Mouse (Mus musculus): ENCODE measurements around the gene Hmgcll1.

The Hmgcll1 gene

DNA sequence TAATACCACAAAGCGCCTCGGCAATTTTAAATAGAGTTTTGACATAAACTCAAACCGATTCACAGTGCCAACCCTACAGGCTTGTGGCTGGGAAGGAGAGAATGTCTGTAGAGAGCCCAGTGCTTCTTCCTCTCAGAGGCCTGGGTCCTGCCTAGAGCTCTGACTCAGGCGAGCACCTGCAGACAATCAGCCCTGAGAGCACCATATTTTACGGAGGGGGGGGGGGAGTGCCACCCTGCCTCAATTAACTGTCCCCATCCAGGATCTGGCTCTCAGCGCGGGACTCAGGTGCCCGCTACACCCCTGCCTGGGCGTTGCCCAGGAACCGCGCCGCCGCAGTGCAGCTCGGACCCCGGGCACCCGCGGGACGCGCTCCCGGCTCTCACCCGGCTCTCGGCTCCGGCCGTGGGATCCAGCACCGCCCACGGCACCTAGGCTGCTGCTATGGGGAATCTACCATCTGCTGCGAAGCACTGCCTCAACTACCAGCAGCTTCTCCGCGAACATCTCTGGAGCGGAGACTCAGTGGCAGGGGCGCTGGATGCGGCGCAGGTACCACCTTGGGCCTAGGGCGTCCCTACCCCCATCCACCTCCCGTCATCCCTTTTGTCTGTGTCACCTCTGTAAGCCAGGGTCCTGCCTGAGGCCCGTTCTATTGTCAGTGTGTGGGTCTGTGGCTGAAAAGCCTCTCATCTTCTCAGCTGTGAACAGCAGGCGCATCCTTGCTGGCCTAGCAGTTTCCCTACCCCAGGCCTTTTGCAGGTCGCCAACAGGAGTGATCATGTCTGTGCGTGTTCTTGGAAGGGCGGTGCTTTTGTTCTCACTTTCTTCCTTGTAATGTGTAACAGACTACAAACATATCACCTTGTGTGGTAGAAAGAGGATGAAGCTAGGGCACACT lies at the start of gene Hmgcll1:
Gene Hmgcll1, plus strand, starts transcription at position 225 of the 901 bp plus-strand sequence.
- DNase-seq, result no peak

DNA sequence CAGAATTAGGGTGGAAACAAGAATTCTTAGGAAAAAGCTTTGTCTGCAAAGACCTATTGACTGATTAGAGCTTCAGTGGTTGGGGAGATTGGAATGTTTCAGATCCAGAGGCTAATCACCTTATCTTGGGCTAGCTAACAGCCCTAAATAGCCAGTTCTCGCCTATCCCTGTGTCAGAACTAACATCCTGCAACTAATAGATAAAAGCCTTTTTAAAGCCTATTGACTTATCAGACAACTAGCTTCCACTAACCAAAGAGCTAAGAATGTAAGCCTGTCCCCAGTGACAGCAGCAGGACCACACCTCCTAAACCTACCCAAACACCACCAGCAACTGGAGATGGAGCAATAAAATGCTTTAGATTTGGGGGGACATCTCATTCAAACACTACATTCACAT lies 34.6 kb upstream of the Hmgcll1 start:
- DNase-seq, result no peak

DNA sequence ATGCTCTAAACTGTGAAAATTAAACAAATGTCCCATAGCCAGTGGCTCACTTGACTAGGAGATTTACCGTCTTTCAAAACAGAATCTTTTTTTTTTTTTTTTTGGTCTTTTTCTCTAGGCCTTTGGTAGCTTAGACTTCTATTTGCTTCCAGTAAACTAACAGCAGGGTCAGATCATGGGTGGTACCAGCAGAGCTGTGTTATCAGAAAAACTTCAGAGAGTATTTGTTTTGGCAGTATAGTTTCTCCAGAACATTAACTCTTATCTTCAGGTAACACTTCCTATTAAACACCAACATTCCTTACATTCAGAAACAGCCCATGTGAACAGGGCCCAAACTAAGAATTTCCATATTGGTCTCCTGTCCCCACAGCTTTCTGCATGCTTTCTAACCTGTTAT lies 33.5 kb upstream of the Hmgcll1 start:
- DNase-seq, result no peak

DNA sequence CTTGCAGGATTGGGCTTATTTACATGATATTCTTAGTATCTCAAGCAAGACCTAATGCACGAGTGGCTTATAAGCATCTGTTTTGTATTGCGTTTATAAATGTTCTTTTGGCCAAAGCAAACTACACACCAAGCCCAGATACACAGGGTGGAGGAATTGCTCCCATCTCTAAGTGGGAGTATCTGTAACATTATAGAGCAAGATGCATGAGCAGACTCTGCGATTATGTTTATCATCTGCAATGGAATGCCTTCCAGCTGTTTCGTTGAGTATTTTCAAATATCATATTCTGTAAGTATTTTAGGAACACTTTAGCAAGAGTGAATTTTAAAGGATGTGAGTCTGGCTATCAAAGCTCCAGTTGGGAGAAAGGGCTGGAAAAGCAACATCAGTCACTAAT lies 25.2 kb upstream of the Hmgcll1 start:
- no peak for DNase-seq

DNA sequence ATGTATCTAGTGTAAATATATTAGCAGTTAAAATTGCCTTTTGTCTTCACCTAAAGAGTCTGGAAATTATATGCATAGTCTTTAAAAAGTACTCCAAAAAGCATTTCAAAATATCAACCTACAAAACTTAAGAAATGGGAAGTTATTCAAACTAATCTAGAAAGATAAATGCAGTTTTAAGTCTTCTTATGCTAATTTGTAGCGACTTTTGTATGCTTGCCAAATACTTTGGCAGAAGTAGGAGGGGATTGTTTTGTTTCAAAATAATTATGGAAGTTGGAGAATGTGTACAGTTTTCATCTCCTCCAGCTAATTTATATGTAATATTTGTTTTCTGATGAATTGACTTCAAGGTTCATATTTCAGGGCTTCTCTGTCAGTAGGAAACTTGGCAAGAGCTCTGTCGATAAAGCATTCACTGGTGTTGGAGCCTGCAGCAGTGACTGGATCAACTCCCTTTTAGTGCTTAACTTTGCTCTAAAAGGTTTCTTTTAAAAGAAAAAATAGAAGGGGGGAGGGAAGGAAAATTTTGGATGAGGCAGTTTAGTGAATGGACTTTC lies 15.8 kb upstream of the Hmgcll1 start:
- no peak for DNase-seq

DNA sequence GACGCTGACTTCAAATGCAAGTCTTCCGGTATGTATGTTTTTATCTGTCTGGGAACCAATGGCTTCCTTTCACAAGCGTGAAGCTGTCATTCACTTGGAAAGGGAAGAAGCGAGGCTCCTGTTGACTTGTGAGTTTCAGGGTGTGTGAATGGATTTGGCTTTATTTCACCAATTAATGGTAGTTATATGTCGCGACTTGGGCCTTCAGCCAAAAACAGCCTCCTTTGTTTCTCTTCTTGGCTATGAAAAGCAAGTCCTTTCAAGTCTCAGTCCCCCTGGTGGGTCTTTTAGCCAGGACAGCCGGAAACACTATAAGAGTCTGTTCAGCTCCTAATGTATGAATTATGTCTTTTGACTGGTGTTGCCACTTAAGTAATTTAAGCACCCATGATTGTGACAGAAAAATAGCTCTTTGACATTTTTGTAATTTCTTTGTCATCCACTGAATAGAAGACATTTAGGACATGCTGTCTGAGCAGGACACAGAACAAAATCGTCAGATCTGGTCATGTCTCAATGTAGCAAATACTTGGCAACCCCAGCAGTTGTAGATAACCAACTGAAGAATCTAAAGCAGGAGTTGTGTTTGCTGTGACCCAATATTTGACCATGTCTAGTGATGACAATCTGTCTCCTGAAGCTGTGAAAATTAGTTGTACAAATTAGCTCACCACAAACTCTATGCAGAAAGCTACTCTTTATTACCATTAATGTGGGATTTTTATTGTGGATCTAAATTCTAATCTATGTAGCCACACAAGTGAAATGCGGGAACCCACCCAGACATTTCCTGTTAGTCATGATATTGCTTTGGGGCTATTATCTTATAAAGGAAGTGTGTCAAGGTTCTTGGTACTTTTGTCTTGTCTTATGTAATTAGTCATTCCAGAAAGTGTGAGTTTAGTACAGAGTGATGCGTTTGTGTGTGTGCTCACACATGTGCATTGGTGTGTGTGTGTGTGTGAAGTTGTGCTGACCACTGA lies 13.5 kb upstream of the Hmgcll1 start:
- no peak for DNase-seq

DNA sequence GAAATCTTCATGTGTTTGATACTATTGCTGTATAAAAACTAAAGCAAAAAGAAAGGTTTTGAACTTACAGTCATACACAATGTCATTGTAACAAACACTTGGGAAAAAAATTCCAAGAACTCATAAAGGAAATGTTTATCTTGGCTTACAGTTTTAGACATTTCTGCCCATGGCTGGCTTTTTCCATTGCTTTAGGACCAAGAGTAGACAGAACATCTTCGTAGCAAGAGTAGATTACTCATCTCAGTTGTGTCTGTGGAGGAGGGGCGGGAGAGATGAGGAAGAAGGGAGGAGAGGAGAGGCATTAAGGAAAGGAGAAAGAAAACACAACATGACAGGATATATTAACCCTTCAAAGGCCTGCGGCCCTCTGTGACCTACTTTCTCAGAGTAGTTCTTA lies 11.6 kb upstream of the Hmgcll1 start:
- DNase-seq, result no peak

DNA sequence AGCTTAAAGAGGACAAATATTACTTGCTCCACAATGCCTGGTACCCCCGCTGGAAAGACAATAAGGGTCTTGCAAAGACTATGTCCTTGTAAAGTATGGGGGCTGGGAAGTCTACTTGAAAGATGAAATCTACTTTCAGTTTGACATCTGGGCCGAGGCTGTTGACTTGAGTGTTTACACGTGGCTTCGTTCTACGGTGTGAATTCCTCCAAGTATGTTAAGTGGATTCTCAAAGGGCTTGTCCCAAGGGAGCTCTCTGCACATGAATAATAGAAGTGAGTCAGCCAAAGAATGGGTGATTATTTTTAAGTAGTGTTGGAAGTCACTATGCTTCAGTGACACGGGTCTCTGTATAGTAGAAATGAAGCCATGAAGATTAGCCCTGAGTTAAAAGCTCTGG lies 11.0 kb upstream of the Hmgcll1 start:
- DNase-seq, result no peak

DNA sequence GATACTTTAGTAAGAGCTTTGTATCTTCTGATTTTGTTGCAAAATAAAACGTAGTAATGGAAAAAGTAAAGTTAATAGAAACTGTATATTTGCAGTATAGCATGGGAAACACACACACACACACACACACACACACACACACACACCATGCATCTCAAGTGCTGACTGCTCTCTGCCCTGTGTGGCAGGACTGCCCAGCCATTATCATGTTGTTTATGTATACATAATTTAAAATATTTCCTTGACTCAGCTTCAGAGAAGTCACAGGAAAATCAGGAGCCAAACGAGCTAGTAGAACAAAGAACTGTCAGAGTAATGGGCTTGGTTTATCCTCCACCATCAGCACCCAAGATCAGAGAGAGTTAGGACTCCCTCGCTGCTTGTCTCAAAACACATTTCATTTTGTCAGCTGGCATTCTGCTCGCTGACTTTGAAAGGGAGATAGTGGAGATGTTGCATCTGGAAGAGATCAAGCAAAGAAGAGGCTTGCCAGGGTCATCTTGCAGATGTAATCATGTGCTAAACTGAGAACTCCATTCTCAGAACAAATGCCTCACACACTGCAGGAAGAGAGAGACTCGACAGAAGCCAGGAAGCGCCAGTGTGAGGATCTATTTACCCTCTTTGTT lies 7.2 kb upstream of the Hmgcll1 start:
- DNase-seq, result no peak

DNA sequence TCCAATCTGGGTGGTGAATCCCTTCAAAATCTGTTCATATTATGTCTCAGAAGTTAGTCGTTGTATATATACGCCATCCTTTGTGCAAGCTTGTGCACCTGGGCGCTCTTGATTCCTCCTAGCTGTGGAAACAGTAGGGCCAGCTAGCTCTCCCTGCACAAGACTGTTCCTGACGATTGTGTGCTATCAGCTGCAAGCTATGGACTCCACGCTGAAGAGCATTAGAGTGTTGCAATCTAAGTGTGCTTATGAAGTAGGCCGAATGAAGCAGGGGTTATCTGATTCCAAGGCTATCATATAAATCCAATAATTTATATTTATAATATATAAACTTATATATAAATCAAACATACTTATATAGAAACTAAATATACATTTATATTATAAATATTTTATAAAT lies 866 bp upstream of the Hmgcll1 start:
- DNase-seq, result no peak

DNA sequence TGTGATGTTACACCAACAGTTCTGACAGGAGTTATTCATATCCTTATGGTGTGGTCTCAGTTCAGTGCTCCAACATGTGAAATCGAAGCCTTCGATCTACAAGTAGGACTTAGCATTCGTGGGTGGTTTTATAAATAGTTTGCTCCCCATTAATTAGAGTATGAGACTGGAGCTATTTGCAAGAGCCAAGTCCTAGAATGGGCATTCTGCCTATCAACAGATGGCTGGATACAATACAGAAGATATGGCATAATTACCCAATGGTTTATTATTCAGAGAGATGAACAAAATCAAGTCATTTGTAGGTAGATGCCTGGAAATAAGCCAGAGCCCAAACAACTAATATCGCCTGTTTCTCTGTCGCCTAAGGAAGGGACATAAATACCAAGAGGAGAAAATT lies 1.3 kb downstream of the Hmgcll1 start:
- no peak for DNase-seq

DNA sequence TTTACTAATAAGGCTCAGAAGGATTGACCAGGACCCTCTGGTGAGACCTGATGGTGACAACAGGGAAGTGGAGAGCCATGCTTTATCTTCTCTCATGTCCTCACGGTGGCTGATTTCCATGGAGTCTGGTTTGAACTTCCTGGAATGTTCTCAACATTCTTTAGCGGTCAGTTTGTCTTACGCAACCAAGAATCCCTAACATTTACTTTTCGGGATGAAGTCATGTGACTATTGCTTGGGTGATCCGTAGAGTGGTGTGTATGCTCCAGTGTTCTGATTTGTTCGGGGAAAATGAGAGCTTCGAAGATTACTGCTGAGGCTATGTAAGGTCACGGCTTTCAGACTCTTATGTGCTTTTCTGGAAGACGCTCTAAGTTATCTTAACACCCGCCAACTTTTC lies 1.9 kb downstream of the Hmgcll1 start:
- DNase-seq, result no peak

DNA sequence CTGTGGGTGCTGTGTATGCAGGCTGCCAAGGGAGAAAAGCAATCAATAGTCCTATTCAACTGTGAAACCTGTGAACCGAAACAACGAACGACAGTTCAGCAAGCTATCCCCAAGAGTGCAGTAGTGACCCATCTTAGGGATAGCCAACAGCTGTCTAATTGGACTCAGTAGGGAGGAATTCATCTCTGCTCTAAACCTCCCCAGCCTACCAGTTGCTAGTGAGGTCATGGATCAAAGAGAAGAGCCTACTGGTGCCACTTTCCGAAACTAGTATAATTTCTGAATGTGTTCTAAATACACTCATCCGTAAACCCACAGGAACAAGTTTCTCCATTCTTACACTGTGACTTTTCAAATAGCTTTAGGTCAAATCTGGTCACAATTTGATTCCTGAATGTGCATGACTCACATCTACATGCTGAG lies 8.9 kb downstream of the Hmgcll1 start:
- no peak for DNase-seq

DNA sequence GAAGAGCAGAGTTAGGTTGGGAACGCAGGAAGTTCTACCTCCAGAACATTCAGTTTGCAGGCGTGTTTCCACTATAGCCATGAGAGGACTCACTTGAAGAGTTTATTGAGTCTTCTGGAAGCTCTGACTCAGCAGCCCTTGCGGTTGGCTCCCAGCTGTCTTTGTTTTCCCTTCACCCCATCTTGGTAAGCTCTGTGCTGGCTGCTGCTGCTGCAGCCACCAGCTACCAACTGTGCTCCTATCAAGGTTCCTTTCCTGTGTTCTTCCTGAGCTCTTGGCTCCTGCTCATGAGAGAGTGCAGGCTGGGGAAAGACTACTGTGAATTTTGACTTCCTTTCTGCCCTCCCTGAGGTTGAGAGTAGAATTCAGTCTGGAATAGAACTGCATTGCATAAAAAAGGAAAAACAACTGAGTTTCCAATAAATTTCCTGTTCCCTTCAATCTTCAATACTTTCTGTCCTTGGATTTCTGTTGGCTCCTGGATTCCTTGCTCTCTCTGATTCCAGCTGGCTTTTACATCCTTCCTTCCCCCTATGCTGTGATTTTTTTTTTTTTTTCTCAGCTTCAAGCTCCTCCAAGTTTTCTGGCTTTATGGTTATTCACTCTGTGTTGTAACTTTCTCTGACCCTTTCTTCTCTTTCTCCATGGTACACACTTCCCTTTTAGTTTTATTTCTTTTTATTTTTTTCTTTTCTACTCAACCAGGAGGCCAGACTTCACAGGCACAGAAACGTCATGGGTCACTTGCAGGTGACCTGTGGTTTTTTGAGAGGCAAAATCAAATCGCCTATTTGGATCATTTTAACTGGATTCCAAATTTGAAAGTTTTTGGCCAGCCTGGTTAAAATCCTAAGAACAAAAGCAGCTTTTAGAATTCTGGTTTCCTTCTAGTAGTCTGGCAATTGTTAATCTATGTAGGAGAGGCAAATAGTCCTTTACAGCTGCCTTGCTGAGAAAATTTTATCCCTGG lies 9.9 kb downstream of the Hmgcll1 start:
- no peak for DNase-seq

DNA sequence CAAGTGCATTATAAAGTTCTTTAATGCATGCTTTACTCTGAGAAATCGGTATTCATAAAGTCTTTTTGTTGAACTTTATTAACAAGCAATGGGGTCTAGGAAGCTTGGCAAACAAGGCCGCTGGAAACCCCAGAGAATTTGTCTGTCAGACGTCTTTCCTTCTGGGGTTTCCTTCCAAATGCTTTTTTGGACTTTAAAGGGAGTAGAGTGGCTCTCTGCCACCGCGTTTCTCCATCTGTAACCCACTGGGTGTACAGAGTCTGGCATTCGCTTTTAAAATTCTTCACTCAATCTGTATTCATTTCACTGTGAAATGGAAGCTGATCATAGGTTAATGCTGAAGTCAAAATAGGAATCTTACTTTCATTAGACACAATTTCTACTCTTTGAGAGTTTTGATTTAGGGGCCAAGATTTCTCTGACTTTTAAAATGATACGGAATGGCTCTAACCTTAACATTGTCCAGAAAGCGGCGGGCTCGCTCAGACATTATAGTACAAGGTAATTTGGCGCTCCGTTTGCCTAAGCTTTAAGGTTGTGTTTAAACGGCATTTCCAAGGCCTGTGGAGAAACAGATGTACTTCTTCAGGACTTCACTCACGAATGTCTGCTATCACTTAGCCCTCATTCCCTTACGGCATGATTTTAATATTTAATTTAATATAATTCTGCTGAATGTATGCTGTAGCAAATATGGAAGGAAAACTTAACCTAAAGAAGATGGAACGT lies 15.0 kb downstream of the Hmgcll1 start:
- DNase-seq, result no peak

DNA sequence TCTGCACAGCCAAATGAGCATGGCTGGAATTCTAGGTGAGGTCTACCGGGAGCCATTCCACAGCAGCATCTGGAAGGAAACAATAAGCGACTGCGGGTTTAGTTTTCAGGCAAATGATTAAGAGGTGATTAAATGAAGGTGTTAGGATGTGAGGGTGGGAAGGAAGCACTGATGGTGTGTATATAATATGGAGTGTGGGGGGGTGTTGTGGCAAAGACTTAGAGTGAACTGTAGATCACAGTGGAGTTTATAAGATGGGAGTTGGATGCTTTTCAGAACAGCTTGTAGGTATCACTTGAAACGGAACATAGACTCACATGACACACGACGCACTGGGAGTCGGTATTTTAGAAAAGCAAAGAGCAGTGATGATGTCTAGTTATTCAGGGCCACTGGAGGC lies 20.4 kb downstream of the Hmgcll1 start:
- DNase-seq, result no peak

DNA sequence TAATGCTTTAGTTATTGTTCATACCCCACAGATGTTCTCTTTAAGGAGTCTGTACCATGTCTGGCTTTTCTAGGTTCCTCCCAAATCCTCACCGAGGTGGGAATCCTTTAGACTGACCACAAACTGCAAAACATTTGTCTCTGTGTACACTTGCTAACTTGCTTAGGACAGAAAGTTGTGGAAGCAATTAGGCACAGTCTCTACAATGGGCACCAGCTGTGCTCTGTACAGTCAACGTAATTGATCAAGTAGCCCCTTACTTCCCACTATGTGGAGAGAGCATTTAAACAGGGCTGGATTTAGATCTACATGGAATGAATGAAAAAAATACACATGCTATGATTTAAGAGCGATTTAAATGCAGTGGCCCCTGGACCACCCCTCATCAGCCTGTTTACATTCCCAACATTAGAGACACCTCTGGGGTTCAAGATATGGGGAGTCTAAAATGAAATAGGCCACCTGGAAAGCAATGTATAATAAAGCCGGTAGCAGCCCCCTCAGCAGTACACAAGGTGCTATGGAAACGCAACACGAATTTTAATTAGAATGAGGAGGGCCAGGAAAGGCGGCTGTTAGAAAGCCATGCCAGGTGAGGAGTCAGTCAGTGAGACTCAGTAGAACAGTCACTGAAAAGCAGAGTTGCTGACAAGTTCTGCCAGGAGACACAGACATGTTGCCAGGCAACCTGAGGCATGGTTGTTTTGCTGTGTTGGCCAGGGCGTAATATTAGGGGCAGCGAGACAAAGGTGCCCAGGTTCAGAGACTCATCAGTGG lies 23.9 kb downstream of the Hmgcll1 start:
- DNase-seq, result no peak

DNA sequence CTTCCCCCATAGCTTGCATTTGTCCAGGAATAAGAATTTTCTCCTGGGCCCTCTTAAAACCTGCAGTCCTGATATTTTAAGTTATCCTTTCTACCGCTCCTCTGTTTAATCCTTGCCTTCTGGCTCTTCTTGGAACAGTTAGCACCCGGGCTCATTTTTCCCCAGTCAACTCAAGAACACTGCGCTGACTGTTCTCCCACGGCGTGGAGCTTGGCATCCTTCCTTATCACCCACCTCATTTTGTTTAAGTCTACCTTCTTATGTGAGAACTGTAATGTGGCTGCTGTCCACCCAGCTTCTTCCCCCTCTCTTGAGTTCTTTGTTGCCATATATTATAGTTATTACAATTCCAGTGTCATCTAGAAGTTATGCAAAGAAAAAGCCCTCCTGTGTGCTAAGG lies 25.1 kb downstream of the Hmgcll1 start:
- no peak for DNase-seq

DNA sequence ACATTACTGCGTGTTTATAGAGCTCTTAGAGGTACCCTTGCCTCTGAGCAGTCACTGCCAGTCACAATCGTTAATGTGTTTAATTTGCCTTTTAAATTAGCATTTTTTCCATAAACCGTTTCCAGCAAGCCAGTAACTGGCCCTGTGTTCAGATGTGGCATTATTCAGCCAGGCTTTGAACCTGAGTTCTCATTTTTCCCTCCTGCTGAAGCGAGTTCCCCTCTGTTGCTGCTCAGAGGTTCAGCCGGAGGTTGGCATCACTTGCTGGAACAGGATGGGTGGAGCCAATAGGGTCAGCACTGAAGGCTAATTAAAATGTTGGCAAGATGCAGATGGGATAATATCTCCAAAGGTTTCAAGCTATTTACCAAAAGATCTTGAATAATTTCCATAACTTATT lies 28.7 kb downstream of the Hmgcll1 start:
- DNase-seq, result no peak

DNA sequence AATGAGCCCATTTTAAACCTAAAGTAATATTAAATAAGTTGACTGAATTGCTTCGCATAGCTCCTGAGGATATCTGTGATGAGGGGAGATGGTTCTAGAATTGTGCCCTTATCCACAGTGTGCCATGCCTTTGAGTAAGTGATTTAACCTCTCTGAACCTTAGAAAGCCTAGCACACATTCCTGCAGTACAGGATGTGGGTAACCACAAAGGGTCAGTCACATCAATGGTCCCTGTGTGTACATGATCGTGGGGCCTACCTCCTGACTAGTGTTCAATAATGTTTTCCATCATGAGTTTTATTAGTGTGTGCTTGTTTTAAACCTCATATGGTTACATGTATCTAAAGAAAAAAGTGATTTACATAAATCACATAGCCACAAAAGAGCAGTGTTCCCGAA lies 46.3 kb downstream of the Hmgcll1 start:
- DNase-seq, result no peak
